Mouse (Mus musculus) macrophage (primary cell): ENCODE results near the gene Daxx. TPM values are rescaled to one million over a fixed set of nuclear protein-coding genes. Genes with fewer than 3 reads are reported as not detected.
A peak's percentile ranks its signal among the peaks of the same experiment; 100 is the strongest.
"Not testable (repeated sequence)": the region's sequence is repeated elsewhere in the genome, so short reads cannot be mapped to it uniquely, and the experiment has no call there.

Experiments used
- H3K27ac ChIP-seq: fragments of 350-480 bp; formaldehyde crosslinking; 2 replicates; pipeline ENCODE4 v1.9.0; 2021
- H3K36me3 ChIP-seq: fragments of 350-480 bp; formaldehyde crosslinking; 2 replicates; pipeline ENCODE4 v1.9.0; 2021; ENCODE audit errors: inconsistent target
- H3K4me3 ChIP-seq: fragments of 350-480 bp; formaldehyde crosslinking; 2 replicates; pipeline ENCODE4 v1.9.0; 2021; ENCODE audit errors: inconsistent target
- H3K79me2 ChIP-seq: fragments of 350-480 bp; formaldehyde crosslinking; 2 replicates; pipeline ENCODE4 v1.9.0; 2021; ENCODE audit errors: inconsistent target
- WGBS: methylation state at CpG from one replicate; pipeline ENCODE4 v1.1.7; 2026; ENCODE audit warnings: inconsistent platforms; ENCODE audit not compliant: missing documents; 5-methylcytosine and 5-hydroxymethylcytosine counted together
- polyA plus RNA-seq: library from polyadenylated mRNA; stranded (reverse); fragments of 250-400 nt; gene quantifications from 3 replicates; pipeline ENCODE4 v1.2.4, GENCODE M21; 2018; ENCODE audit warnings: inconsistent platforms

Daxx gene
- polyA plus RNA-seq, 1 experiment from 2014 or later = 32.1 TPM

- H3K79me2 ChIP-seq = peaks cover 66% of the 10 kb centered on the region
- H3K36me3 ChIP-seq = peaks cover 17% of the 10 kb centered on the region; the same call in 1 of the 2 replicates
- not testable (repeated sequence) for H3K27ac ChIP-seq, H3K4me3 ChIP-seq
- 91% methylated on average over 13 of the region's 13 CpGs for WGBS
Observed at GRCm38 (mm10) chr17:33952015-33952414, 42.8 kb downstream of the Daxx start.

GRCm38 (mm10) chr17:33952879-33953278 is 43.7 kb downstream of the Daxx start:
- H3K36me3 ChIP-seq = peaks cover 17% of the 10 kb centered on the region; the same call in 1 of the 2 replicates
- 84% methylated on average over 4 of the region's 4 CpGs for WGBS
- no peak overlapping the region for H3K4me3 ChIP-seq
- no peak overlapping the region for H3K27ac ChIP-seq
- peaks cover 73% of the 10 kb centered on the region for H3K79me2 ChIP-seq

GRCm38 (mm10) chr17:33953310-33953709 is 44.1 kb downstream of the Daxx start:
- Histone ChIP-seq H3K36me3 (peaks cover 17% of the 10 kb centered on the region; the same call in 1 of the 2 replicates), H3K27ac (no peak overlapping the region), H3K4me3 (no peak overlapping the region), H3K79me2 (peaks cover 75% of the 10 kb centered on the region)
- WGBS = 78% methylated on average over 3 of the region's 3 CpGs

- peaks cover 20% of the 10 kb centered on the region; the same call in 1 of the 2 replicates for H3K36me3 ChIP-seq
- peak overlapping the region; percentile 93 for H3K27ac ChIP-seq
- H3K4me3 ChIP-seq = peak overlapping the region; percentile 92
- H3K79me2 ChIP-seq = peaks cover 67% of the 10 kb centered on the region
- 39% methylated on average over 5 of the region's 5 CpGs for WGBS
Observed at GRCm38 (mm10) chr17:33953961-33954565, 44.8 kb downstream of the Daxx start.

- Histone ChIP-seq H3K27ac (peak overlapping the region; percentile 93), H3K36me3 (peaks cover 25% of the 10 kb centered on the region; the same call in 1 of the 2 replicates), H3K4me3 (peak overlapping the region; percentile 92), H3K79me2 (peaks cover 59% of the 10 kb centered on the region)
- 1% methylated on average over 33 of the region's 33 CpGs for WGBS
Observed at GRCm38 (mm10) chr17:33954646-33955554, 45.7 kb downstream of the Daxx start.

- Histone ChIP-seq H3K36me3 (peaks cover 33% of the 10 kb centered on the region), H3K27ac (peak within 1 kb of the TSS; percentile 93), H3K4me3 (peak within 1 kb of the TSS; percentile 92), H3K79me2 (peaks cover 51% of the 10 kb centered on the region)
- under 1% methylated on average over 50 of the region's 50 CpGs for WGBS
Observed at GRCm38 (mm10) chr17:33955555-33956214, 46.5 kb downstream of the Daxx start, which contains the start of the genes Vps52 and Rps18. Gene Vps52 (plus strand): TSS chr17:33955812. Gene Rps18 (minus strand): TSS chr17:33956001.

GRCm38 (mm10) chr17:33956336-33956735 is 47.1 kb downstream of the Daxx start:
- Histone ChIP-seq H3K27ac (peak overlapping the region; percentile 93), H3K36me3 (peaks cover 40% of the 10 kb centered on the region), H3K4me3 (peak overlapping the region; percentile 92), H3K79me2 (peaks cover 46% of the 10 kb centered on the region)
- WGBS = 12% methylated on average over 10 of the region's 10 CpGs

- no peak overlapping the region for H3K27ac ChIP-seq
- peaks cover 50% of the 10 kb centered on the region for H3K36me3 ChIP-seq
- no peak overlapping the region for H3K4me3 ChIP-seq
- H3K79me2 ChIP-seq = peaks cover 46% of the 10 kb centered on the region
- 83% methylated on average over 6 of the region's 6 CpGs for WGBS
Observed at GRCm38 (mm10) chr17:33957493-33957892, 48.3 kb downstream of the Daxx start.

GRCm38 (mm10) chr17:33958451-33958850 is 49.2 kb downstream of the Daxx start:
- Histone ChIP-seq H3K27ac (no peak overlapping the region), H3K79me2 (peaks cover 39% of the 10 kb centered on the region), H3K36me3 (peaks cover 50% of the 10 kb centered on the region), H3K4me3 (no peak overlapping the region)
- 92% methylated on average over 11 of the region's 11 CpGs for WGBS

GRCm38 (mm10) chr17:33959135-33959534 is 49.9 kb downstream of the Daxx start:
- peaks cover 52% of the 10 kb centered on the region for H3K36me3 ChIP-seq
- no peak overlapping the region for H3K4me3 ChIP-seq
- 90% methylated on average over 13 of the region's 13 CpGs for WGBS
- H3K27ac ChIP-seq = no peak overlapping the region
- H3K79me2 ChIP-seq = peaks cover 32% of the 10 kb centered on the region

- Histone ChIP-seq H3K79me2 (peaks cover 24% of the 10 kb centered on the region), H3K27ac (no peak overlapping the region), H3K4me3 (no peak overlapping the region), H3K36me3 (peaks cover 53% of the 10 kb centered on the region)
- WGBS = 96% methylated on average over 15 of the region's 15 CpGs
Observed at GRCm38 (mm10) chr17:33959948-33960347, 50.7 kb downstream of the Daxx start.

GRCm38 (mm10) chr17:33962876-33963275 is 53.7 kb downstream of the Daxx start:
- no peak overlapping the region for H3K27ac ChIP-seq
- H3K36me3 ChIP-seq = peaks cover 65% of the 10 kb centered on the region
- WGBS = 93% methylated on average over 7 of the region's 7 CpGs
- peaks cover 3% of the 10 kb centered on the region; the same call in 1 of the 2 replicates for H3K79me2 ChIP-seq
- H3K4me3 ChIP-seq = no peak overlapping the region
